Mouse (Mus musculus): ENCODE measurements around the gene Tfdp2. TPM values are rescaled to one million over a fixed set of nuclear protein-coding genes. Genes with fewer than 3 reads are reported as not detected.
A peak's percentile ranks its signal among the peaks of the same experiment; 100 is the strongest.

Gene Tfdp2
- polyA plus RNA-seq, 1 experiment from 2014 or later: 64.5 TPM

- Histone ChIP-seq H3K27me3 (ENCODE audit: control insufficient read depth, insufficient read depth, low read length) (no peaks in the 10 kb centered on the region), H3K9ac (ENCODE audit: low read depth, low read length) (no peak overlapping the region), H3K36me3 (ENCODE audit: control insufficient read depth, insufficient read depth, low read length) (no peaks in the 10 kb centered on the region), H3K4me2 (replicated peaks; ENCODE audit: low read depth, low read length) (no peak overlapping the region), H3K4me1 (ENCODE audit: control insufficient read depth, insufficient read depth, low read length) (no peaks in the 10 kb centered on the region), H3K27ac (ENCODE audit: low read depth, low read length) (no peak overlapping the region), H3K4me3 (ENCODE audit: low read length) (no peak overlapping the region), H3K9me3 (ENCODE audit: control insufficient read depth, low read length) (no peaks in the 10 kb centered on the region)
- 87% methylated on average over 10 of the region's 10 CpGs for WGBS
- no peak for ATAC-seq (ENCODE audit: low FRiP score, low TSS enrichment)
Measured at GRCm38 (mm10) chr9:96241134-96242097, 45.3 kb downstream of the Tfdp2 start.

- Histone ChIP-seq H3K4me1 (ENCODE audit: control insufficient read depth, insufficient read depth, low read length) (no peaks in the 10 kb centered on the region), H3K4me2 (replicated peaks; ENCODE audit: low read depth, low read length) (no peak overlapping the region), H3K4me3 (ENCODE audit: low read length) (no peak overlapping the region), H3K36me3 (ENCODE audit: control insufficient read depth, insufficient read depth, low read length) (no peaks in the 10 kb centered on the region), H3K27me3 (ENCODE audit: control insufficient read depth, insufficient read depth, low read length) (no peaks in the 10 kb centered on the region), H3K9me3 (ENCODE audit: control insufficient read depth, low read length) (no peaks in the 10 kb centered on the region), H3K27ac (ENCODE audit: low read depth, low read length) (no peak overlapping the region), H3K9ac (ENCODE audit: low read depth, low read length) (no peak overlapping the region)
- no peak for ATAC-seq (ENCODE audit: low FRiP score, low TSS enrichment)
- 79% methylated on average over 6 of the region's 6 CpGs for WGBS
Measured at GRCm38 (mm10) chr9:96243915-96244314, 47.8 kb downstream of the Tfdp2 start.

DNA sequence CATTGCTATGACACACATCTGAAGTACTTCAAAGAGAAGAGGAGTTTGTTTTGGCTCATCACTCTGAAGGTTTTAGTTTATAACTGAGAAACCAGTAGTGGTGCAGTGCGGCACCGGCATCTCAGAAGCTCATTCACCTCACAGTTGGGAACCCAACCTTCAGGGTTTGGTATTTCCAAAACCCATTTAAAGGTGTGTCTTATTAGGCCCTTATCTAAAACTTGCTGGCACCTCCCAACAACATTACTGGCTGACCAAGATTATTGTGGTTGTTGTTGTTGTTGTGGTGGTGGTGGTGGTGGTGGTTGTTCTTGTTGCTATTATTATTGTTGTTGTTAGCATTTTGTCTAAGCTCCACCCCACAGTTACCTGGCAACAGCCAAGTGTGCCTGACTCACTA is 58.7 kb downstream of the Tfdp2 start:
- H3K4me2 ChIP-seq (replicated peaks; ENCODE audit: low read depth, low read length): no peak overlapping the region
- no peak overlapping the region for H3K4me3 ChIP-seq (ENCODE audit: low read length)
- ATAC-seq (ENCODE audit: low FRiP score, low TSS enrichment): no peak
- no peaks in the 10 kb centered on the region for H3K9me3 ChIP-seq (ENCODE audit: control insufficient read depth, low read length)
- no peak overlapping the region for H3K9ac ChIP-seq (ENCODE audit: low read depth, low read length)
- no peaks in the 10 kb centered on the region for H3K27me3 ChIP-seq (ENCODE audit: control insufficient read depth, insufficient read depth, low read length)
- no peaks in the 10 kb centered on the region for H3K4me1 ChIP-seq (ENCODE audit: control insufficient read depth, insufficient read depth, low read length)
- 93% methylated on average over 2 of the region's 2 CpGs for WGBS
- H3K36me3 ChIP-seq (ENCODE audit: control insufficient read depth, insufficient read depth, low read length): no peaks in the 10 kb centered on the region
- H3K27ac ChIP-seq (ENCODE audit: low read depth, low read length): no peak overlapping the region

- Histone ChIP-seq H3K27me3 (ENCODE audit: control insufficient read depth, insufficient read depth, low read length) (no peaks in the 10 kb centered on the region), H3K9me3 (ENCODE audit: control insufficient read depth, low read length) (no peaks in the 10 kb centered on the region), H3K4me1 (ENCODE audit: control insufficient read depth, insufficient read depth, low read length) (no peaks in the 10 kb centered on the region), H3K9ac (ENCODE audit: low read depth, low read length) (peak overlapping the region; percentile 12; the same call in 1 of the 2 replicates), H3K4me2 (replicated peaks; ENCODE audit: low read depth, low read length) (peak overlapping the region; percentile 62; the same call in 1 of the 2 replicates), H3K4me3 (ENCODE audit: low read length) (peak overlapping the region; percentile 55), H3K36me3 (ENCODE audit: control insufficient read depth, insufficient read depth, low read length) (no peaks in the 10 kb centered on the region), H3K27ac (ENCODE audit: low read depth, low read length) (no peak overlapping the region)
- ATAC-seq (ENCODE audit: low FRiP score, low TSS enrichment): peak; percentile 81; the same call in 1 of the 2 replicates
- WGBS: 18% methylated on average over 6 of the region's 6 CpGs
Measured at GRCm38 (mm10) chr9:96258478-96258877, 62.4 kb downstream of the Tfdp2 start.

DNA sequence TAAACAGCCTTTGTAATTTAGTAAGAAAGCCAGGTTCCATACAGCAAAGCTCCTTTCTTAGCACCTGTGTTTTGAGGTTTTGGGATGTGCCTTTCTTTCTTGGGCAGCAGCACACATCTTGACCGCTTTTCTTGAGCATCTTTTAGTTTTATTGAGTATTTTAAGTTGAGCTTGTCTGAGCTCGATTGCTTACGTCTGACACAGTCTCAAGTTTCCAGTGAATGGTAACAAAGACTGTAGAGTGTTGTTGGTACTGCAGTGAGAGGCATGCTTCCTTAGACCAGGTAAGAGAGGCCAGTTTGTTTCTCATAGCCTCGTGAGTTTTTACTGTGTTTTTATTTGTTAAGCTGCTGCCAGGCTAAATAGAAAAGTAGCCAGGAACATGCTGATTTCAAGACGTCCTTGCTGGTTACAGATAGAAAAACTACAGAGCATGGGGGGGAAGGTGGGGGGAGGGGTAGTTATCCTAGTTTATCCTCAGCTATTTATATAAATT is 63.0 kb downstream of the Tfdp2 start:
- H3K4me1 ChIP-seq (ENCODE audit: control insufficient read depth, insufficient read depth, low read length): no peaks in the 10 kb centered on the region
- WGBS: under 1% methylated on average over 5 of the region's 5 CpGs
- H3K27me3 ChIP-seq (ENCODE audit: control insufficient read depth, insufficient read depth, low read length): no peaks in the 10 kb centered on the region
- peak; percentile 75; the same call in 1 of the 2 replicates for ATAC-seq (ENCODE audit: low FRiP score, low TSS enrichment)
- H3K4me3 ChIP-seq (ENCODE audit: low read length): peak overlapping the region; percentile 55
- peak overlapping the region; percentile 50; the same call in 1 of the 2 replicates for H3K9ac ChIP-seq (ENCODE audit: low read depth, low read length)
- H3K36me3 ChIP-seq (ENCODE audit: control insufficient read depth, insufficient read depth, low read length): no peaks in the 10 kb centered on the region
- peak overlapping the region; percentile 52; the same call in 1 of the 2 replicates for H3K27ac ChIP-seq (ENCODE audit: low read depth, low read length)
- no peaks in the 10 kb centered on the region for H3K9me3 ChIP-seq (ENCODE audit: control insufficient read depth, low read length)
- peak overlapping the region; percentile 62 for H3K4me2 ChIP-seq (replicated peaks; ENCODE audit: low read depth, low read length)

DNA sequence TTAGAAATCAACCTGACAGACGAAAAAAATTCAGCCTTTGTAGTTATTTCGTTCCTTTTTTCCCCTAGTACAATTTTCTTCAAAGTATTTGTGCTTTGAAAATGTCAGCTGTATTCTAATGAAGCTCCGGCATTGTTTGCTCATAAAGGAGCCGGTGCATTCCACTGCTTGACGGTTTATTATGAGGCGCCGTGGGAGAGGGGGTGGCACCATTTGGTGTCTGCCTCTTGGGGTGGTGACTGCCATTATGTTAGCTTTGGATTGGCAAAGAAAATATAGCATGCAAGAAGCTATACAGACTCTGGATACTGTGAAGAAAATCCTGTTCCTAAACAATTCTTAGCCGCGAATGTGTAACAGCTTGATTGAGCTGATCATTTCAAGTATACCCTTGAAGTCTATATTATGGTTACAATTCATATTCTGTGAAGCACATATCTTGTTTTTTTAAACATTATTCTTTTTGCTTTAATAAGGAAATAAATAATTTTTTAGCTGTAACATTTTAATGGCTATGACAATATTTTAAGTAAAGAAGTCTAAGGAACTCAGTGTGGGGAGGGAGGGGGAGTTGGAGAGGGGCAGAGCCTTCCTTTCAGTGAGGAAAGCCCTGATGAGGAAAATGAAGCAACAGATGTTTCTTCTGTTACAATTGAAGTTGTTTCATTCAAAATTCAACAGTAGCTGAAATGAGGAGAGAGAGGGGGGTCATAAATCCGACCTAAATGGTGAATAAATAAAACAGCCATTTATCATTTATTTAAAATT is 63.9 kb downstream of the Tfdp2 start:
- 5% methylated on average over 10 of the region's 10 CpGs for WGBS
- H3K27me3 ChIP-seq (ENCODE audit: control insufficient read depth, insufficient read depth, low read length): no peaks in the 10 kb centered on the region
- no peaks in the 10 kb centered on the region for H3K36me3 ChIP-seq (ENCODE audit: control insufficient read depth, insufficient read depth, low read length)
- H3K9ac ChIP-seq (ENCODE audit: low read depth, low read length): peak overlapping the region; percentile 47; the same call in 1 of the 2 replicates
- H3K9me3 ChIP-seq (ENCODE audit: control insufficient read depth, low read length): no peaks in the 10 kb centered on the region
- no peaks in the 10 kb centered on the region for H3K4me1 ChIP-seq (ENCODE audit: control insufficient read depth, insufficient read depth, low read length)
- H3K27ac ChIP-seq (ENCODE audit: low read depth, low read length): no peak overlapping the region
- H3K4me2 ChIP-seq (replicated peaks; ENCODE audit: low read depth, low read length): peak overlapping the region; percentile 62
- peak overlapping the region; percentile 55 for H3K4me3 ChIP-seq (ENCODE audit: low read length)
- ATAC-seq (ENCODE audit: low FRiP score, low TSS enrichment): 0 out of 2 replicates have a peak, but pooled peaks have one; percentile 41

- WGBS: 69% methylated on average over 4 of the region's 4 CpGs
- no peak overlapping the region for H3K9ac ChIP-seq (ENCODE audit: low read depth, low read length)
- ATAC-seq (ENCODE audit: low FRiP score, low TSS enrichment): no peak
- H3K27me3 ChIP-seq (ENCODE audit: control insufficient read depth, insufficient read depth, low read length): no peaks in the 10 kb centered on the region
- no peaks in the 10 kb centered on the region for H3K36me3 ChIP-seq (ENCODE audit: control insufficient read depth, insufficient read depth, low read length)
- H3K4me1 ChIP-seq (ENCODE audit: control insufficient read depth, insufficient read depth, low read length): no peaks in the 10 kb centered on the region
- no peak overlapping the region for H3K4me3 ChIP-seq (ENCODE audit: low read length)
- no peak overlapping the region for H3K27ac ChIP-seq (ENCODE audit: low read depth, low read length)
- no peak overlapping the region for H3K4me2 ChIP-seq (replicated peaks; ENCODE audit: low read depth, low read length)
- H3K9me3 ChIP-seq (ENCODE audit: control insufficient read depth, low read length): no peaks in the 10 kb centered on the region
Measured at GRCm38 (mm10) chr9:96261101-96261500, 65.0 kb downstream of the Tfdp2 start.

DNA sequence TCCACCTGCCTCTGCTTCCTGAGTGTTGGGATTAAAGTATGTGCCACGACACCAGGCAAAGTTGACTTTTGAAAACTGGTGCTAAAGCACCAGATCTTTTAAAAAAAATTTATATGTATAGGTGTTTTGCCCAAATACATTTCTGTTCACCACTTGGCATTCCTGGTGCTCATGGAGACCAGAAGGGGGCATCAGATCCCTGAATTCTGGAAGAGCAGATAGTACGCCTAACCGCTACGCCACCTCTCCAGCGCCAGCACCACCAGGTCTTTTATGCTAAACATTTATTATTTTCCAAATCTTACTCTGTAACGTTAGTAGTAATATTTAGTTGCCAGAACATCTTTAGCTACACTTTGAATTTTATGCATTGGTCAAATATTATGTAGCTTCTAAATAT is 65.9 kb downstream of the Tfdp2 start:
- H3K4me1 ChIP-seq (ENCODE audit: control insufficient read depth, insufficient read depth, low read length): no peaks in the 10 kb centered on the region
- H3K27me3 ChIP-seq (ENCODE audit: control insufficient read depth, insufficient read depth, low read length): no peaks in the 10 kb centered on the region
- WGBS: 97% methylated on average over 6 of the region's 6 CpGs
- no peak for ATAC-seq (ENCODE audit: low FRiP score, low TSS enrichment)
- no peak overlapping the region for H3K9ac ChIP-seq (ENCODE audit: low read depth, low read length)
- H3K9me3 ChIP-seq (ENCODE audit: control insufficient read depth, low read length): no peaks in the 10 kb centered on the region
- H3K4me3 ChIP-seq (ENCODE audit: low read length): no peak overlapping the region
- H3K27ac ChIP-seq (ENCODE audit: low read depth, low read length): no peak overlapping the region
- no peaks in the 10 kb centered on the region for H3K36me3 ChIP-seq (ENCODE audit: control insufficient read depth, insufficient read depth, low read length)
- no peak overlapping the region for H3K4me2 ChIP-seq (replicated peaks; ENCODE audit: low read depth, low read length)

Measured in kidney, embryonic 14.5 days (tissue).